Mouse (Mus musculus): ENCODE results near the gene Cox6a2. TPM values are rescaled to one million over a fixed set of nuclear protein-coding genes. Genes with fewer than 3 reads are reported as not detected.

Gene Cox6a2
- polyA plus RNA-seq, 1 experiment from 2014 or later: not detected

DNA sequence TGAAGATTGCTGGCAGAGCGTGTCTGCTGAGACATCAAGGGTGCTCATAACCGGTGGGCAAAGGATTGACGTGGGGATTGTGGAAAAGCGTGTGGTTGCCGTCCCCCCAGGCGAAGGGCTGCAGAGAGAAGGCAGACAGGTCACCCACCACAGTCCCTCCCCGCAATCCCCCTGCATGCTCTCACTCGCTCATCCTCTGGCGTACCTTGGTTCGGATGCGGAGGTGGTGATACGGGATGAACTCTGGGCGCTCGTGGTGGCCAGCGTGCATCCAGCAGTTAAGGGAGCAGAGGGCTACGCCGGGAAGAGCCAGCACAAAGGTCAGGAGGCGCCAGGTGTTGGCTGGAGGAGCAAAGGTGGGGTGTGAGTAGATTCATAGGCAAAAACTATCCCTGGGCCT is 492 bp downstream of the Cox6a2 start:
- no peak overlapping the region for H3K9ac ChIP-seq
- ATAC-seq (ENCODE audit: low FRiP score): no peak

DNA sequence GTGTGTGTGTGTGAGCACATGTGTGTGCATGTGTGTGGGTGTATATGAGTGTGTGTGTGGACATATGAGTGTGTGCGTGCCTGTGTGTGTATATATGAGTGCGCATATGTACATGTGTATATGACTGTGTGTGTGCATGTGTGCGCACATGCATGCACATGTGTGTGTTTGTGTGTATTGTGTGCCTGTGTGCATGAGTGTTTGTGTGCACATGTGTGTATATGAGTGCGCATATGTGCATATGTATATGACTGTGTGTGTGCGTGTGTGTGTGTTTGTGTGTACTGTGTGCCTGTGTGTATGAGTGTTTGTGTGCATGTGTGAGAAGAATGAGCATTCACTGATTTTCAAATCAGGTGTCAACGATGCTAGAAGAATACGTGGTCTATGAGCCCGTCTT is 2.0 kb downstream of the Cox6a2 start:
- Histone ChIP-seq H3K9ac (no peak overlapping the region), H3K4me3 (replicated peaks; ENCODE audit: low read length) (no peak overlapping the region), H3K9me3 (ENCODE audit: control insufficient read depth, low read length) (no peaks in the 10 kb centered on the region), H3K27ac (no peak overlapping the region), H3K4me1 (replicated peaks; ENCODE audit: control insufficient read depth, insufficient read depth, low read length) (no peaks in the 10 kb centered on the region), H3K36me3 (replicated peaks; ENCODE audit: control insufficient read depth, insufficient read depth) (no peaks in the 10 kb centered on the region), H3K27me3 (ENCODE audit: control insufficient read depth, insufficient read depth, low read length) (no peaks in the 10 kb centered on the region), H3K4me2 (replicated peaks) (no peak overlapping the region)
- no peak for ATAC-seq (ENCODE audit: low FRiP score)
- DNase-seq (ENCODE audit: low spot score): no peak
- 84% methylated on average over 8 of the region's 8 CpGs for WGBS

More for the DNA sequence above, 492 bp downstream of the Cox6a2 start:
- no peaks in the 10 kb centered on the region for H3K4me1 ChIP-seq (replicated peaks; ENCODE audit: control insufficient read depth, insufficient read depth, low read length)
- no peak for DNase-seq (ENCODE audit: low spot score)
- H3K27ac ChIP-seq: no peak overlapping the region
- H3K9me3 ChIP-seq (ENCODE audit: control insufficient read depth, low read length): no peaks in the 10 kb centered on the region
- no peaks in the 10 kb centered on the region for H3K27me3 ChIP-seq (ENCODE audit: control insufficient read depth, insufficient read depth, low read length)
- H3K4me3 ChIP-seq (replicated peaks; ENCODE audit: low read length): no peak overlapping the region
- no peak overlapping the region for H3K4me2 ChIP-seq (replicated peaks)
- H3K36me3 ChIP-seq (replicated peaks; ENCODE audit: control insufficient read depth, insufficient read depth): no peaks in the 10 kb centered on the region
- WGBS: 87% methylated on average over 18 of the region's 18 CpGs

DNA sequence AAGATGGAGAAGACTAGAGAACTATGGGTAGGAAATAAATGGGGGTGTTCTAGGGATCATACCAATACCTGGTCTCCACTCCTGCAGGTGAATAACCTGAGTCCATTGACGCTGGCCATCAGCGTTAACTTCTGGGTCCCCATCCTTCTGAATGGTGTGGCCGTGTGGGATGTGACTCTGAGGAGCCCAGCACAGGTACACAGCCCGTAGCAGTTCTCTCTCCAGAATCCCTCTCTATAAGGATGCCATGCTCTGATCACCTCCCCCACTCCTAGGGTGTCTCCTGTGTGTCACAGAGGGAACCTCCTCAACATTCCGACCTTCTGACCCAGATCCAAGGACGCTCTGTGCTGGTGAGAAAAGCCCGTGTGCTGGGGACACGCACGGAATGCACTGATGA is 3.1 kb downstream of the Cox6a2 start:
- no peaks in the 10 kb centered on the region for H3K4me1 ChIP-seq (replicated peaks; ENCODE audit: control insufficient read depth, insufficient read depth, low read length)
- DNase-seq (ENCODE audit: low spot score) (no peak), ATAC-seq (ENCODE audit: low FRiP score) (no peak)
- no peak overlapping the region for H3K4me3 ChIP-seq (replicated peaks; ENCODE audit: low read length)
- no peaks in the 10 kb centered on the region for H3K36me3 ChIP-seq (replicated peaks; ENCODE audit: control insufficient read depth, insufficient read depth)
- 71% methylated on average over 9 of the region's 9 CpGs for WGBS
- H3K27ac ChIP-seq: no peak overlapping the region
- no peaks in the 10 kb centered on the region for H3K9me3 ChIP-seq (ENCODE audit: control insufficient read depth, low read length)
- H3K27me3 ChIP-seq (ENCODE audit: control insufficient read depth, insufficient read depth, low read length): no peaks in the 10 kb centered on the region
- no peak overlapping the region for H3K9ac ChIP-seq
- H3K4me2 ChIP-seq (replicated peaks): no peak overlapping the region

DNA sequence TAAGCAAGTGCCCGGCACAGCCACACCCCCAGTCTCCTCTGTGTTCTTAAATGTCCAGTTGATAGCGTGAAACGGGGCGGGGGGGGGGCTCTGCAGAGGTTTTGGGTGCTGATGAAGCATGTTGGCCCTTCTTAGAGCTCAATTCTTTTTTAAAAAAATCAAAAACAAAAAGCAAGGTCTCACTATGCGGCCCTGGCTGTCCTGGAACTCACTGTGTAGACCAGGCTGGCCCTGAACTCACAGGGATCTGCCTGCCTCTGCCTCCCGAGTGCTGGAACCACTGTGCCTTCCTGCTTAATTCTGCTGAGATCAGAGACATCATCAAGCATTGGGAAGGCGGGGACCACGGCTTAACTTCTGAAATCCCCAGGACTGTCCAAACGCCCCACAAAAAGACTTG is 4.6 kb downstream of the Cox6a2 start:
- Histone ChIP-seq H3K4me1 (replicated peaks; ENCODE audit: control insufficient read depth, insufficient read depth, low read length) (no peaks in the 10 kb centered on the region), H3K27ac (no peak overlapping the region), H3K9ac (no peak overlapping the region), H3K36me3 (replicated peaks; ENCODE audit: control insufficient read depth, insufficient read depth) (no peaks in the 10 kb centered on the region), H3K4me3 (replicated peaks; ENCODE audit: low read length) (no peak overlapping the region), H3K4me2 (replicated peaks) (no peak overlapping the region), H3K27me3 (ENCODE audit: control insufficient read depth, insufficient read depth, low read length) (no peaks in the 10 kb centered on the region), H3K9me3 (ENCODE audit: control insufficient read depth, low read length) (no peaks in the 10 kb centered on the region)
- WGBS: 93% methylated on average over 9 of the region's 9 CpGs
- DNase-seq (ENCODE audit: low spot score) (no peak), ATAC-seq (ENCODE audit: low FRiP score) (no peak)

DNA sequence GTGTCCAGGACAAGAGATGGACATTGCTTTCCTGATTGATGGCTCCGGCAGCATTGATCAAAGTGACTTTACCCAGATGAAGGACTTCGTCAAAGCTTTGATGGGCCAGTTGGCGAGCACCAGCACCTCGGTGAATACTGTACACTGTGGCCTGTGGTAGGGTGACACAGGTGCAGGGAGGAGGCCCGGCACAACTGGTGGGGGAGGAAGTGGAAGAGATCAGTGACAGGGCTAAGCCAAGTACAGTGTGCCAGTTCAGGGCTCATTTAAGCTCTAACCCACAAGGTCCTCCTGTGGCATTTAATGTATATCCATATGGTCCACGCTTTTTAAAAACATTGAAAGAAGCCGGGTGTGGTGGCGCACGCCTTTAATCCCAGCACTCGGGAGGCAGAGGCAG is 24.5 kb downstream of the Cox6a2 start:
- WGBS: 94% methylated on average over 10 of the region's 10 CpGs
- no peaks in the 10 kb centered on the region for H3K27me3 ChIP-seq (ENCODE audit: control insufficient read depth, insufficient read depth, low read length)
- no peak for ATAC-seq (ENCODE audit: low FRiP score)

DNA sequence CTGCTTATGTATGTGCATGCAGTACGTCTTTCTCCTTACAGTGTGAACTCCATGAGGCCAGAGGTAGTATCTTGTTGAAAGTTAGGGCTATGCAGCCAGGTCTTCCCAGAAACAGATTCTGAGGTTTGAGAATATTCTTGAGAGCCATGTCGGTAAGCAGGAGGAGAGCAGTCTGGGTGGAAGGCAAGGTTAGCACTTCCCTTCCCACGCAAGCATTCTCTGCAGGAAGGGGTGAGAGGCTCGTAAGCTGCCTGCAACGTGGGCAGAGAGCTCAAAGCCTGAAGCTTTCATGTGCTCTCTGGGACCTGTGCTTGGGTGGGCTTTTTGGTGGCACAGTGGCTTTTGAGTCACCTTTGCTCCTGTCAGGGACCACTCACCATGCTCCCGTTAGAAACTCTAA is 25.6 kb downstream of the Cox6a2 start:
- 87% methylated on average over 6 of the region's 6 CpGs for WGBS

More for the DNA sequence above, 24.5 kb downstream of the Cox6a2 start:
- no peaks in the 10 kb centered on the region for H3K9me3 ChIP-seq (ENCODE audit: control insufficient read depth, low read length)
- H3K9ac ChIP-seq: no peak overlapping the region
- H3K36me3 ChIP-seq (replicated peaks; ENCODE audit: control insufficient read depth, insufficient read depth): no peaks in the 10 kb centered on the region
- H3K27ac ChIP-seq: no peak overlapping the region
- H3K4me1 ChIP-seq (replicated peaks; ENCODE audit: control insufficient read depth, insufficient read depth, low read length): no peaks in the 10 kb centered on the region
- no peak overlapping the region for H3K4me2 ChIP-seq (replicated peaks)
- H3K4me3 ChIP-seq (replicated peaks; ENCODE audit: low read length): no peak overlapping the region
- no peak for DNase-seq (ENCODE audit: low spot score)

DNA sequence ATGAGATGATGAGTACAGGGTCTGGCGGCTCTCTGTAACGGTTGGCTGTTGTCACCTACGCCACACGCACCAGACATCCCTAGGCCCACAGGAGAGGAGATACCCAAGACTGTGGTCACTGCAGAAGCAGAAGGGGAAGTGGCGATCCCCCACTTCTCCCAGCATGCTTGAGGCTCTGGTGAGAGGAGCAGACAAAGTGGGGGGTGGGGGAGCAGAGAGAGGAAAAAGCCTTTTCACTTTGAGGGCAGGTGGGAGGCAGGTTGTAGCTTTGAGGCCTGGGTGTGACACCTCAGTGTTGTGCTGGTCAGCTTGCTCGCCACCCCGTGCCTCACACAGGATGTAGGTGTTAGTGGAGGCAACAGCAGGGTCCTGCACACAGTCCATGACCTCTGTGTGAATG is 26.1 kb downstream of the Cox6a2 start:
- no peak overlapping the region for H3K4me2 ChIP-seq (replicated peaks)
- ATAC-seq (ENCODE audit: low FRiP score): no peak
- no peak overlapping the region for H3K4me3 ChIP-seq (replicated peaks; ENCODE audit: low read length)
- no peak overlapping the region for H3K27ac ChIP-seq
- 86% methylated on average over 7 of the region's 7 CpGs for WGBS
- H3K4me1 ChIP-seq (replicated peaks; ENCODE audit: control insufficient read depth, insufficient read depth, low read length): no peaks in the 10 kb centered on the region
- DNase-seq (ENCODE audit: low spot score): no peak
- H3K9me3 ChIP-seq (ENCODE audit: control insufficient read depth, low read length): no peaks in the 10 kb centered on the region
- no peak overlapping the region for H3K9ac ChIP-seq
- no peaks in the 10 kb centered on the region for H3K36me3 ChIP-seq (replicated peaks; ENCODE audit: control insufficient read depth, insufficient read depth)
- no peaks in the 10 kb centered on the region for H3K27me3 ChIP-seq (ENCODE audit: control insufficient read depth, insufficient read depth, low read length)

More for the DNA sequence above, 25.6 kb downstream of the Cox6a2 start:
- no peak overlapping the region for H3K27ac ChIP-seq
- H3K4me1 ChIP-seq (replicated peaks; ENCODE audit: control insufficient read depth, insufficient read depth, low read length): no peaks in the 10 kb centered on the region
- H3K9ac ChIP-seq: no peak overlapping the region
- no peak for ATAC-seq (ENCODE audit: low FRiP score)
- H3K36me3 ChIP-seq (replicated peaks; ENCODE audit: control insufficient read depth, insufficient read depth): no peaks in the 10 kb centered on the region
- DNase-seq (ENCODE audit: low spot score): no peak
- H3K4me2 ChIP-seq (replicated peaks): no peak overlapping the region
- H3K4me3 ChIP-seq (replicated peaks; ENCODE audit: low read length): no peak overlapping the region
- H3K27me3 ChIP-seq (ENCODE audit: control insufficient read depth, insufficient read depth, low read length): no peaks in the 10 kb centered on the region
- H3K9me3 ChIP-seq (ENCODE audit: control insufficient read depth, low read length): no peaks in the 10 kb centered on the region

DNA sequence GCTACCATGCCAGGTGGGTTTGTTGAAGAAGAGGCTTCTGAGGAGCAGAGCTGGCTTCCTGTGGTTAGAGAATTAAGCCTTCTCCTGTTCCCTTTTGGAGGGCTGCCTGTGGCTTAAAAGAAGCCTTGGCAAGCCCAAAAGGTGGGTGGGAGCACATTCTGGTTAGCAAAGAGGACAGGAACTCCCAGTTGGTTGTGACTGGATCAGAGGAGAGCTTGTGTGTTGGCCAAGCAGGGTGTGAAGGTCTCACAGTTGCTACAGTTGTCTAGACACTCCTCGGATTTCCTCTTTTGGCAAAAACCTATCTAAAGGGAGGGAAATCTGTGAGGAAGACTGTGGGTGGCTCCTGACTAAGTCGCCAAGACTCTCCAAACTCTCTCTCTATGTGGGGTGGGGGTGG is 27.8 kb downstream of the Cox6a2 start:
- no peak overlapping the region for H3K4me3 ChIP-seq (replicated peaks; ENCODE audit: low read length)
- no peaks in the 10 kb centered on the region for H3K9me3 ChIP-seq (ENCODE audit: control insufficient read depth, low read length)
- no peak for ATAC-seq (ENCODE audit: low FRiP score)
- H3K27me3 ChIP-seq (ENCODE audit: control insufficient read depth, insufficient read depth, low read length): no peaks in the 10 kb centered on the region
- no peak overlapping the region for H3K9ac ChIP-seq
- no peak overlapping the region for H3K4me2 ChIP-seq (replicated peaks)
- WGBS: 72% methylated on average over 2 of the region's 2 CpGs
- H3K4me1 ChIP-seq (replicated peaks; ENCODE audit: control insufficient read depth, insufficient read depth, low read length): no peaks in the 10 kb centered on the region
- no peak for DNase-seq (ENCODE audit: low spot score)
- no peaks in the 10 kb centered on the region for H3K36me3 ChIP-seq (replicated peaks; ENCODE audit: control insufficient read depth, insufficient read depth)
- H3K27ac ChIP-seq: no peak overlapping the region

DNA sequence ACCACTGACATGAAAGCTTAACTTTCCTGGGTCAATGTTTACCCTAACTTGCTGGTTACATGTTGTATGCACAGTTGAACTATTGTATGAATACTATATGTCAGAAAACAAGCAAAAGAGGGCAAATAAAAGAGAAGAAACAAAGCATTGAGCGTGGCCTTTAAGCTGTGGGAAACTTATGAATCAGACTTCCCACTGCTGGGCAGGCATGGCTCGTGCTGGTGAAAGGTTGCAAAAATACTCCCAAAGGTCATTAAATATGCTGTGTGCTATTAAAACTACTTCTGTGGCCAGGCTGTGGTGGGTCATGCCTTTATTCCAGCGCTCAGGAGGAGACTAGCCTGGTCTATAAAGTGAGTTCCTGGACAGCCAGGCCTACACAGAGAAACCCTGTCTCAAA is 36.2 kb downstream of the Cox6a2 start:
- Histone ChIP-seq H3K4me3 (replicated peaks; ENCODE audit: low read length) (no peak overlapping the region), H3K9me3 (ENCODE audit: control insufficient read depth, low read length) (no peaks in the 10 kb centered on the region), H3K27ac (no peak overlapping the region), H3K27me3 (ENCODE audit: control insufficient read depth, insufficient read depth, low read length) (no peaks in the 10 kb centered on the region), H3K9ac (no peak overlapping the region), H3K4me1 (replicated peaks; ENCODE audit: control insufficient read depth, insufficient read depth, low read length) (no peaks in the 10 kb centered on the region), H3K4me2 (replicated peaks) (no peak overlapping the region), H3K36me3 (replicated peaks; ENCODE audit: control insufficient read depth, insufficient read depth) (no peaks in the 10 kb centered on the region)
- ATAC-seq (ENCODE audit: low FRiP score): no peak
- DNase-seq (ENCODE audit: low spot score): no peak
- WGBS: 78% methylated on average over 3 of the region's 3 CpGs

DNA sequence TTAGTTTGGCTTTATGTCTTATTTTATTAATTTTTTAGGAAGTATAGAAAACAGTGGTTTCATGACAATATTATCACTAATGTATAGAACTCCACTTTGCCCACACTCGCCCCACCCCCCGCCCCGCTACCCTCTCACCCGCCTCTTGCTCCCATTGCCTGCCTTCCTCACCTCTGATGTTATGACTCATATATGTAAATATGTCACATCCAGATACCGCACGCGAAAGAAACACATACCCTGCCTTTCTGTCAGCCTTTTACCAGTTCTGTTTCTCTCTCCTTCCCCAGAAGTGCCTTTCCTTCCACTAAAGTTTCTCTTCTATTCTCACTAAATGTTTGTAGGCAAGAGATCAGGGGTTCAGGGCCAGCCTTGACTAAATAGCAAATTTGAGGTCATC is 39.8 kb downstream of the Cox6a2 start:
- ATAC-seq (ENCODE audit: low FRiP score) (no peak), DNase-seq (ENCODE audit: low spot score) (no peak)
- Histone ChIP-seq H3K4me3 (replicated peaks; ENCODE audit: low read length) (no peak overlapping the region), H3K27me3 (ENCODE audit: control insufficient read depth, insufficient read depth, low read length) (no peaks in the 10 kb centered on the region), H3K27ac (no peak overlapping the region), H3K9ac (no peak overlapping the region), H3K4me2 (replicated peaks) (no peak overlapping the region), H3K9me3 (ENCODE audit: control insufficient read depth, low read length) (no peaks in the 10 kb centered on the region), H3K36me3 (replicated peaks; ENCODE audit: control insufficient read depth, insufficient read depth) (no peaks in the 10 kb centered on the region), H3K4me1 (replicated peaks; ENCODE audit: control insufficient read depth, insufficient read depth, low read length) (no peaks in the 10 kb centered on the region)
- 95% methylated on average over 7 of the region's 7 CpGs for WGBS

All from hindbrain, embryonic 14.5 days (tissue).